Mouse (Mus musculus) megakaryocyte-erythroid progenitor cell, adult 5 weeks (primary cell): ENCODE measurements around the gene Gm5460. TPM values are rescaled to one million over a fixed set of nuclear protein-coding genes. Genes with fewer than 3 reads are reported as not detected.

Experiments used
- polyA plus RNA-seq: library from polyadenylated mRNA; stranded (reverse); fragments of >175 nt; gene quantifications from 2 replicates; pipeline ENCODE4 v1.2.3, GENCODE M21; 2012

Gm5460 gene
- not detected in 2 replicates for polyA plus RNA-seq

GRCm38 (mm10) chr14:34016381-34016780, at the start of gene Gm5460:
TSS of gene Gm5460 (plus strand) at chr14:34016758.

GRCm38 (mm10) chr14:33978604-33979059, 37.9 kb upstream of the Gm5460 start, which contains the start of gene Zfp488:
TSS of gene Zfp488 (minus strand) at chr14:33978764.

GRCm38 (mm10) chr14:34015063-34015462, 1.5 kb upstream of the Gm5460 start, which contains the start of gene Gm30083:
TSS of gene Gm30083 (minus strand) at chr14:34015182.

GRCm38 (mm10) chr14:34052516-34052915, 36.0 kb downstream of the Gm5460 start, which contains the start of gene Antxrl:
TSS of gene Antxrl (plus strand) at chr14:34052707.

GRCm38 (mm10) chr14:34085731-34086130, 69.2 kb downstream of the Gm5460 start, which contains the start of gene Anxa8:
TSS of gene Anxa8 (plus strand) at chr14:34085981.

Other genes with a start within 250 kb of the Gm5460 start
- not detected in 2 replicates for gene Gdf10, start 93.2 kb upstream of the Gm5460 start, polyA plus RNA-seq
- gene Gdf2, start 75.7 kb upstream of the Gm5460 start, polyA plus RNA-seq = 0.03 and 0.05 TPM in 2 replicates
- not detected in 2 replicates for gene Rbp3, start 62.8 kb upstream of the Gm5460 start, polyA plus RNA-seq
- not detected in 2 replicates for gene Zfp488, start 38.0 kb upstream of the Gm5460 start, polyA plus RNA-seq
- not detected in 2 replicates for gene Gm30083, start 1.6 kb upstream of the Gm5460 start, polyA plus RNA-seq
- gene Antxrl, start 35.9 kb downstream of the Gm5460 start, polyA plus RNA-seq = not detected in 2 replicates
- not detected in 2 replicates for gene Anxa8, start 69.2 kb downstream of the Gm5460 start, polyA plus RNA-seq
- gene A630023A22Rik, start 86.0 kb downstream of the Gm5460 start, polyA plus RNA-seq = not detected in 2 replicates
- gene Npy4r, start 135.7 kb downstream of the Gm5460 start, polyA plus RNA-seq = not detected in 2 replicates
- gene Gprin2, start 184.9 kb downstream of the Gm5460 start, polyA plus RNA-seq = 0.04 and 0.74 TPM in 2 replicates
- gene Syt15, start 202.8 kb downstream of the Gm5460 start, polyA plus RNA-seq = not detected in 2 replicates